Comparison of ENCODE assay signal across 15 mouse cellular contexts in genomic region chr3:34654781-34655180, GRCm38 (mm10). TPM values are rescaled to one million over a fixed set of nuclear protein-coding genes. Genes with fewer than 3 reads are reported as not detected.
A peak's percentile ranks its signal among the peaks of the same experiment; 100 is the strongest.
DNase-seq lines count a peak whose midpoint lies in the region; ATAC-seq and TF ChIP-seq lines count a peak whose summit lies in the region.
"Had no signal": no experiment of that assay in that cellular context is flagged by ENCODE, and none has a peak within 500 bp of the region (broad histone marks: within the 10 kb centered on the region; RNA-seq: fewer than 3 reads in every experiment).

No protein-coding gene starts in this region.

- peaks cover 8% of the 10 kb centered on the region; the same call in 1 of the 2 replicates for H3K27me3 ChIP-seq in forebrain, embryonic 12.5 days
- H3K27me3 ChIP-seq in hindbrain, postnatal 0 days (ENCODE audit: insufficient read depth, low read length) = peaks cover 38% of the 10 kb centered on the region
- peaks cover 87% of the 10 kb centered on the region for H3K27me3 ChIP-seq in lung, postnatal 0 days (replicated peaks; ENCODE audit: insufficient read depth, low read length)

- no peak for DNase-seq in layer of hippocampus, adult 2 months (ENCODE audit: low spot score in 2 of 2)
- no peak for DNase-seq in layer of hippocampus, adult 11-12 months (ENCODE audit: low spot score)
- peak; percentile 38 for DNase-seq in hindbrain, postnatal 0 days (ENCODE audit: low spot score)
- no peak for DNase-seq in lung, postnatal 0 days (ENCODE audit: low spot score)
- DNase-seq in heart, adult 9 months (ENCODE audit: low spot score in 2 of 2) = no peak
- DNase-seq: gastrocnemius, postnatal 14 days; kidney, adult 11 months; liver; thymus, adult 18-20 months had no signal

- peak overlapping the region; percentile 76 for H3K27ac ChIP-seq in layer of hippocampus, adult 2 months
- H3K27ac ChIP-seq in forebrain, embryonic 12.5 days = peak overlapping the region; percentile 96
- H3K27ac ChIP-seq in hindbrain, postnatal 0 days = peak overlapping the region; percentile 76
- H3K27ac ChIP-seq in olfactory bulb, adult 2 months (ENCODE audit: insufficient read depth, low read depth, low read length) = peak overlapping the region; percentile 80
- H3K27ac ChIP-seq in lung, postnatal 0 days (ENCODE audit: low read length) = no peak overlapping the region
- H3K27ac ChIP-seq: heart, embryonic 15.5 days had no signal

- peak overlapping the region; percentile 57 for H3K4me3 ChIP-seq in layer of hippocampus, adult 2 months
- H3K4me3 ChIP-seq in forebrain, embryonic 12.5 days (replicated peaks) = peak overlapping the region; percentile 90
- peak overlapping the region; percentile 55 for H3K4me3 ChIP-seq in hindbrain, postnatal 0 days (ENCODE audit: low read length)
- no peak overlapping the region for H3K4me3 ChIP-seq in olfactory bulb, adult 2 months (ENCODE audit: insufficient read depth, low read depth, low read length)
- H3K4me3 ChIP-seq in lung, postnatal 0 days (ENCODE audit: low read depth, low read length) = no peak overlapping the region
- H3K4me3 ChIP-seq: heart, embryonic 15.5 days; myocyte had no signal

- 4% methylated on average over 6 of the region's 6 CpGs for WGBS in forebrain, embryonic 12.5 days
- 15% methylated on average over 6 of the region's 6 CpGs for WGBS in hindbrain, postnatal 0 days
- 14% methylated on average over 6 of the region's 6 CpGs for WGBS in olfactory bulb, adult 2 months
- WGBS in lung, postnatal 0 days = 22% methylated on average over 6 of the region's 6 CpGs

- H3K9me3 ChIP-seq in forebrain, embryonic 12.5 days = no peaks in the 10 kb centered on the region
- no peaks in the 10 kb centered on the region for H3K9me3 ChIP-seq in hindbrain, postnatal 0 days (ENCODE audit: low read length)
- no peaks in the 10 kb centered on the region for H3K9me3 ChIP-seq in lung, postnatal 0 days (ENCODE audit: low read length)
- H3K9me3 ChIP-seq: heart, embryonic 15.5 days had no signal

- TF ChIP-seq CTCF in layer of hippocampus, adult 2 months (conservative IDR thresholded peaks at IDR 0.05) = no peak
- TF ChIP-seq CTCF in hindbrain, postnatal 0 days (IDR thresholded peaks at IDR 0.05; ENCODE audit: low read depth) = no peak
- no peak for TF ChIP-seq CTCF in olfactory bulb, adult 2 months (IDR thresholded peaks at IDR 0.05; ENCODE audit: insufficient read depth, low read depth, low read length)
- no peak for TF ChIP-seq CTCF in lung, postnatal 0 days (IDR thresholded peaks at IDR 0.05)

- ATAC-seq in forebrain, embryonic 12.5 days (ENCODE audit: low FRiP score) = no peak
- ATAC-seq in hindbrain, postnatal 0 days = no peak
- ATAC-seq in activated CD4-positive, CD25-positive, alpha-beta regulatory T cell, adult 4 months = no peak
- no peak for ATAC-seq in lung, postnatal 0 days

- H3K9ac ChIP-seq in forebrain, embryonic 12.5 days = peak overlapping the region; percentile 84
- peak overlapping the region; percentile 57 for H3K9ac ChIP-seq in hindbrain, postnatal 0 days (replicated peaks; ENCODE audit: low read length)
- no peak overlapping the region for H3K9ac ChIP-seq in lung, postnatal 0 days (replicated peaks; ENCODE audit: low read depth)
- H3K9ac ChIP-seq: heart, embryonic 15.5 days had no signal

- no peak for TF ChIP-seq POLR2A in olfactory bulb, adult 2 months (IDR thresholded peaks at IDR 0.05; ENCODE audit: insufficient read depth, low read depth, low read length)

- H3K36me3 ChIP-seq in forebrain, embryonic 12.5 days (replicated peaks) = peaks cover 3% of the 10 kb centered on the region
- H3K36me3 ChIP-seq in hindbrain, postnatal 0 days (ENCODE audit: insufficient read depth, low read length) = no peaks in the 10 kb centered on the region
- H3K36me3 ChIP-seq in lung, postnatal 0 days (ENCODE audit: insufficient read depth, low read length) = no peaks in the 10 kb centered on the region
- H3K36me3 ChIP-seq: heart, embryonic 15.5 days had no signal

- H3K4me1 ChIP-seq in forebrain, embryonic 12.5 days = peaks cover 44% of the 10 kb centered on the region
- no peaks in the 10 kb centered on the region for H3K4me1 ChIP-seq in hindbrain, postnatal 0 days (ENCODE audit: insufficient read depth, low read length)
- H3K4me1 ChIP-seq in olfactory bulb, adult 2 months (ENCODE audit: control insufficient read depth, insufficient read depth, low read length) = peaks cover 9% of the 10 kb centered on the region
- H3K4me1 ChIP-seq in lung, postnatal 0 days (ENCODE audit: insufficient read depth, low read depth, low read length) = peaks cover 3% of the 10 kb centered on the region; the same call in 1 of the 2 replicates

- no peak for TF ChIP-seq EP300 in lung, postnatal 0 days (IDR thresholded peaks at IDR 0.05)

- H3K4me2 ChIP-seq in forebrain, embryonic 12.5 days = peak overlapping the region; percentile 67
- H3K4me2 ChIP-seq in hindbrain, postnatal 0 days (ENCODE audit: low read depth, low read length) = peak overlapping the region; percentile 56
- no peak overlapping the region for H3K4me2 ChIP-seq in lung, postnatal 0 days (replicated peaks; ENCODE audit: low read depth, low read length)
- H3K4me2 ChIP-seq: heart, embryonic 15.5 days had no signal

RNA-seq across cellular contexts. Expression of gene Sox2, which starts 4.6 kb away (rescaled TPM):
- total RNA-seq in layer of hippocampus, adult 2 months (2021) = 10 to 100 TPM; 41.1 to 45.9 TPM
- 75.5 and 77.0 TPM in 2 replicates for polyA plus RNA-seq in forebrain, embryonic 12.5 days (2016; fragmentation: Nextera tagmentation; extraction: Ambion mirVana)
- 68.1 and 80.2 TPM in 2 replicates for total RNA-seq in hindbrain, postnatal 0 days (2014; rRNA removed)
- 22.6 and 26.3 TPM in 2 replicates for polyA plus RNA-seq in hindbrain, postnatal 0 days (2015; fragmentation: Nextera tagmentation; extraction: Ambion mirVana)
- polyA plus RNA-seq in olfactory bulb, adult 2 months (2012; ENCODE audit: insufficient read depth, insufficient read length, low replicate concordance, missing spikeins) = not detected in 2 replicates
- polyA plus RNA-seq in activated CD4-positive, CD25-positive, alpha-beta regulatory T cell, adult 4 months (2017; shearing (Covaris generic)) = not detected
- 2.8 and 3.2 TPM in 2 replicates for polyA plus RNA-seq in lung, postnatal 0 days (2015; fragmentation: Nextera tagmentation; extraction: Ambion mirVana)
- total RNA-seq: MEL had no signal
- polyA plus RNA-seq: myocyte had no signal

Comparison
In these comparisons a context has a peak if more than half of its experiments do, and no peak if none do; other contexts are left out.
1. H3K4me3 ChIP-seq: peak in layer of hippocampus, adult 2 months (single experiment), forebrain, embryonic 12.5 days (single experiment) and hindbrain, postnatal 0 days (single experiment); none in olfactory bulb, adult 2 months (single experiment) and lung, postnatal 0 days (single experiment).